Mouse (Mus musculus): ENCODE measurements around the gene Scnm1. TPM values are rescaled to one million over a fixed set of nuclear protein-coding genes. Genes with fewer than 3 reads are reported as not detected.
A peak's percentile ranks its signal among the peaks of the same experiment; 100 is the strongest.

Gene Scnm1
- total and polyA plus RNA-seq, 2 experiments from 2014 or later, result 38.2 to 57.6 TPM

GRCm38 (mm10) chr3:95161041-95161551, 27.3 kb upstream of the Scnm1 start:
- peaks cover 38% of the 10 kb centered on the region for H3K4me1 ChIP-seq (ENCODE audit: control insufficient read depth, insufficient read depth)
- H3K36me3 ChIP-seq (replicated peaks; ENCODE audit: control insufficient read depth, insufficient read depth, low read length), result no peaks in the 10 kb centered on the region
- peak overlapping the region; percentile 83 for H3K4me3 ChIP-seq (ENCODE audit: low read depth, low read length)
- no peak for ATAC-seq (ENCODE audit: insufficient read depth, low read depth)
- 0 out of 2 replicates have a peak overlapping the region, but pooled peaks have one; percentile 71 for H3K9ac ChIP-seq (replicated peaks; ENCODE audit: low read depth, low read length)
- peaks cover 11% of the 10 kb centered on the region; the same call in 1 of the 2 replicates for H3K27me3 ChIP-seq (ENCODE audit: control insufficient read depth, insufficient read depth, low read length)
- 5% methylated on average over 30 of the region's 30 CpGs for WGBS
- no peak for DNase-seq (ENCODE audit: low spot score)
- H3K9me3 ChIP-seq (replicated peaks; ENCODE audit: control insufficient read depth, low read length), result no peaks in the 10 kb centered on the region
- TF ChIP-seq EP300 (IDR thresholded peaks at IDR 0.05; ENCODE audit: low read depth) (no peak), CTCF (IDR thresholded peaks at IDR 0.05; ENCODE audit: low read depth) (no peak)
- H3K4me2 ChIP-seq (ENCODE audit: low read depth, low read length), result peak overlapping the region; percentile 97
- H3K27ac ChIP-seq (ENCODE audit: low read depth), result no peak overlapping the region

DNA sequence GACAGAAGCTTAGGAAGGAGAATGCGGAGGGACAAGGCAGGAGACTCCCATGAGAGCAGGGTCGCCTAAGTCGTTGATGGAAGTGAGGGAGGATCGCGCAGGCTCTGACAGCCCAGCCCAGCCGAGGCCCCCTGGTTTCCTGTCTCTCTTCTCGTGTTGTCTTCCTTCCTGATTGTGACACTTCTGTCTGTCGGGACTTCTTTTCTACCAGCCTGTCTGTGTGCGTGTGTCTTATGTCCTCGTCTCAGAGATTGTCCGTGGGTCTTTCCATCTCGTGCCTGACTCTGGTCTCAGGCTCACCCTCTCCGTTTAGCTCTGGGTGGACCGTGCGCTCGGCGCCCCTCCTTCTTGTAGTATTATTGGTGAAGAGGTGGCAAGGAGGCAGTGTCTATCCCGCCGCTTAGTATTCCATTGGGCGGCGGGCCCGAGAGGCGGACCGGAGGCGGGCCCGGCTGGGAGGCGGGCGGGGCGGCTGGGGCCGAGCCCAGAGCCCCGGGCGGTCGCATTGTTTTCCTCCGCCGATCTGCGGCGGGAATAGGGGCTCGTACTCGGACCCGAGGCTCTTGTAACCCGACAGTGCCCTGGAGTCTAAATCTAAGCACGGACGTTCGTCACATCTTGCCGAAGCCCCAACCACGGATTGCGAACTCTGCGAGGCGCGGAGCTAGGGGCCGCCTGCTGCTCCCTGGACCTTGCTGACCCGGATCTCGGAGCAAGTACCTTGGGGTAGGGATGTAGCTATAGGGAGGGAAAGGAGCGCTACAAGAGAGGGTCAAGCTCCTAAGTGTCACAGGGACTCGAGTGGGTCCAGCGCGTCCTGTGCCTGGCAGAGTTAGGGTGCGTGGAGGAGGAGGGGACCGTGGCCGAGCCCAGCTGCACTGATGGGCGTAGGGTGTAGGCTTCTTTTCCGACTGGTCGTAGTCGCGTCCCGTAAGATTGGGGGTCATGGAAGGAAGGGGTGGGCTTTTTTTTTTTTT, 26.5 kb upstream of the Scnm1 start, which contains the start of gene Sema6c:
Sema6c (plus strand) TSS at position 471 of the 977 bp plus-strand sequence.
- peak within 1 kb of the TSS; percentile 83 for H3K4me3 ChIP-seq (ENCODE audit: low read depth, low read length)
- H3K9ac ChIP-seq (replicated peaks; ENCODE audit: low read depth, low read length), result peak within 1 kb of the TSS; percentile 71
- TF ChIP-seq CTCF (IDR thresholded peaks at IDR 0.05; ENCODE audit: low read depth), result no peak
- TF ChIP-seq EP300 (IDR thresholded peaks at IDR 0.05; ENCODE audit: low read depth), result no peak
- ATAC-seq (ENCODE audit: insufficient read depth, low read depth) (peak; percentile 97), DNase-seq (ENCODE audit: low spot score) (peak; percentile 94)
- peak within 1 kb of the TSS; percentile 97 for H3K4me2 ChIP-seq (ENCODE audit: low read depth, low read length)
- H3K9me3 ChIP-seq (replicated peaks; ENCODE audit: control insufficient read depth, low read length), result no peaks in the 10 kb centered on the region
- under 1% methylated on average over 64 of the region's 66 CpGs for WGBS
- peaks cover 38% of the 10 kb centered on the region for H3K4me1 ChIP-seq (ENCODE audit: control insufficient read depth, insufficient read depth)
- H3K27me3 ChIP-seq (ENCODE audit: control insufficient read depth, insufficient read depth, low read length), result peaks cover 11% of the 10 kb centered on the region; the same call in 1 of the 2 replicates
- no peaks in the 10 kb centered on the region for H3K36me3 ChIP-seq (replicated peaks; ENCODE audit: control insufficient read depth, insufficient read depth, low read length)
- H3K27ac ChIP-seq (ENCODE audit: low read depth), result no peak within 1 kb of the TSS

DNA sequence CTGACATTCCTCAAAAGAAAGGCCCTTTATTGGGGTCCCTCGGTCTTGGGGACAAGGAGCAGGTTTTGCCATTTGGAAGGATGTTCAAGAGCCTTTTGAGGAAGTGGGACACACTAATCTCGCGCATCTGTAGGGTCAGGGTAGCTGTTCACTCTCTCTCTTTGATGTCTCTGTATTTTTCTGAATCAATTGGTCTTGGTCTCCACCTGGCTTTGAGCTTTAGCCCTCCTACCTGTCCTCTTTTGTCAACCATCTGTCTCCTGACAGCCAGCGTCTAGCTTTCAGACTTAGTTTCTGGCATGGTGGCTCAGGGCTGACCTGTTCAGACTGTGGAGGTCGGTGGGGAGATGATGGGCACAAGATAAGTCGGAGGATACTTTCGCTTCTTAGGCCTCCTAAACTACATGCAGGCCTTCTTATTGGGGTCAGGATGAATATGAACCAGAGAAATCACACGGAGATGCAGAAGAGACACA, 25.7 kb upstream of the Scnm1 start:
- 20% methylated on average over 8 of the region's 8 CpGs for WGBS
- ATAC-seq (ENCODE audit: insufficient read depth, low read depth) (no peak), DNase-seq (ENCODE audit: low spot score) (no peak)
- no peaks in the 10 kb centered on the region for H3K36me3 ChIP-seq (replicated peaks; ENCODE audit: control insufficient read depth, insufficient read depth, low read length)
- peaks cover 34% of the 10 kb centered on the region for H3K4me1 ChIP-seq (ENCODE audit: control insufficient read depth, insufficient read depth)
- H3K9me3 ChIP-seq (replicated peaks; ENCODE audit: control insufficient read depth, low read length), result no peaks in the 10 kb centered on the region
- H3K27me3 ChIP-seq (ENCODE audit: control insufficient read depth, insufficient read depth, low read length), result peaks cover 11% of the 10 kb centered on the region; the same call in 1 of the 2 replicates
- H3K27ac ChIP-seq (ENCODE audit: low read depth), result no peak overlapping the region
- peak overlapping the region; percentile 83 for H3K4me3 ChIP-seq (ENCODE audit: low read depth, low read length)
- peak overlapping the region; percentile 71; the same call in 1 of the 2 replicates for H3K9ac ChIP-seq (replicated peaks; ENCODE audit: low read depth, low read length)
- TF ChIP-seq EP300 (IDR thresholded peaks at IDR 0.05; ENCODE audit: low read depth), result no peak
- no peak for TF ChIP-seq CTCF (IDR thresholded peaks at IDR 0.05; ENCODE audit: low read depth)
- H3K4me2 ChIP-seq (ENCODE audit: low read depth, low read length), result peak overlapping the region; percentile 97

DNA sequence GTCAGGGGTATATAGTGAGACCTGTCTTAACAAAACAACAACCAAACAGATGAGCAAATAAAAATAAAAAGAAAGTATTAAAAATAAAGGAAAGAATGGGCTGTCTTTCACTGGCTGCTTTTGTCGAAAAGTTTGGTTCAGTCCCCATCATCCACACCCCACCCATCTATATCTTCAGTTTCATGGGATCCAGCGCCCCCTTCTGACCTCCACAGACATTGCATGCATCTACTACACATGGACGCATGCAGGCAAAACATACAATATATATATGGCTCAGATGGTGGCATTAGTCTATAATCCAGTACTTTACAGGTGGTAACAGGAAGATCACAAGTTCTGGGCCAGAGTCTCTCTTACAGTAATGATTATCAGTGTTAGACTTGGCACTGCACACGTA, 20.1 kb upstream of the Scnm1 start:
- ATAC-seq (ENCODE audit: insufficient read depth, low read depth) (no peak), DNase-seq (ENCODE audit: low spot score) (no peak)
- WGBS, result 46% methylated on average over 4 of the region's 4 CpGs
- TF ChIP-seq EP300 (IDR thresholded peaks at IDR 0.05; ENCODE audit: low read depth) (no peak), CTCF (IDR thresholded peaks at IDR 0.05; ENCODE audit: low read depth) (peak; percentile 42)
- Histone ChIP-seq H3K4me2 (ENCODE audit: low read depth, low read length) (no peak overlapping the region), H3K9me3 (replicated peaks; ENCODE audit: control insufficient read depth, low read length) (no peaks in the 10 kb centered on the region), H3K9ac (replicated peaks; ENCODE audit: low read depth, low read length) (no peak overlapping the region), H3K4me3 (ENCODE audit: low read depth, low read length) (no peak overlapping the region), H3K27ac (ENCODE audit: low read depth) (no peak overlapping the region), H3K36me3 (replicated peaks; ENCODE audit: control insufficient read depth, insufficient read depth, low read length) (no peaks in the 10 kb centered on the region), H3K27me3 (ENCODE audit: control insufficient read depth, insufficient read depth, low read length) (peaks cover 3% of the 10 kb centered on the region; the same call in 1 of the 2 replicates), H3K4me1 (ENCODE audit: control insufficient read depth, insufficient read depth) (no peaks in the 10 kb centered on the region)

GRCm38 (mm10) chr3:95147924-95148323, 14.1 kb upstream of the Scnm1 start:
- no peaks in the 10 kb centered on the region for H3K4me1 ChIP-seq (ENCODE audit: control insufficient read depth, insufficient read depth)
- no peak overlapping the region for H3K4me3 ChIP-seq (ENCODE audit: low read depth, low read length)
- H3K9me3 ChIP-seq (replicated peaks; ENCODE audit: control insufficient read depth, low read length), result no peaks in the 10 kb centered on the region
- no peaks in the 10 kb centered on the region for H3K36me3 ChIP-seq (replicated peaks; ENCODE audit: control insufficient read depth, insufficient read depth, low read length)
- H3K9ac ChIP-seq (replicated peaks; ENCODE audit: low read depth, low read length), result no peak overlapping the region
- 59% methylated on average over 3 of the region's 3 CpGs for WGBS
- no peaks in the 10 kb centered on the region for H3K27me3 ChIP-seq (ENCODE audit: control insufficient read depth, insufficient read depth, low read length)
- no peak overlapping the region for H3K4me2 ChIP-seq (ENCODE audit: low read depth, low read length)
- H3K27ac ChIP-seq (ENCODE audit: low read depth), result no peak overlapping the region
- DNase-seq (ENCODE audit: low spot score), result no peak
- ATAC-seq (ENCODE audit: insufficient read depth, low read depth), result no peak
- TF ChIP-seq CTCF (IDR thresholded peaks at IDR 0.05; ENCODE audit: low read depth), result no peak
- no peak for TF ChIP-seq EP300 (IDR thresholded peaks at IDR 0.05; ENCODE audit: low read depth)

Measured in heart, postnatal 0 days (tissue).